Mouse (Mus musculus) monocyte, adult 5-6 weeks (primary cell): ENCODE measurements around the gene Elmo1. TPM values are rescaled to one million over a fixed set of nuclear protein-coding genes. Genes with fewer than 3 reads are reported as not detected.

ENCODE experiments used
- ATAC-seq: fragments of 153-309, 156-312 bp; replicated peaks from 2 replicates; pipeline ENCODE4 v1.8.0; 2017; ENCODE audit warnings: mild to moderate bottlenecking; ENCODE audit not compliant: low TSS enrichment, insufficient number of reproducible peaks, severe bottlenecking, poor library complexity, low FRiP score
- total RNA-seq: library from RNA; stranded (forward); fragments of 200-1000, 200-491, 200-594 nt; gene quantifications from 3 replicates; pipeline ENCODE4 v1.2.3, GENCODE M21; 2017

Gene Elmo1
- total RNA-seq, 1 experiment from 2014 or later, result 71.9 TPM

DNA sequence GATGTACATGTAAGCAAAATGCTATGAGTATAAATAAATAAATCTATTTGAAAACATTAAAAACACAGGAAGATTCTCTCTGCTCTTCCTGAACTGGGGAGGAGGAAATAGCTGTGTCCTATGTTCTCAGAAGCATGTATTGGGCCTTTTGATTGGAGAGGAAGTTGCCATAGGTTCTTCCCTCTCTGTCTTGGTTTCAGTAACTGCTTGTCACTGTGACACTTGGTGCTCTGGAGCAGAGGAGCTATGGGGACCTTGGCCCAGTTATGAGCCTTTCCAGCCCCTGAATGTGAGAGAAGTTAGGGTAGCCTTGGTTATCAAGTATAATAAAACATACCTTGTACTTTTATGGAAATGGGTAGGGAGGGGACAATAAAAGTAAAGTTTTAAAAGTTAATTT is 130.0 kb downstream of the Elmo1 start:
- ATAC-seq, result 0 out of 2 replicates have a peak, but pooled peaks have one; percentile 53

DNA sequence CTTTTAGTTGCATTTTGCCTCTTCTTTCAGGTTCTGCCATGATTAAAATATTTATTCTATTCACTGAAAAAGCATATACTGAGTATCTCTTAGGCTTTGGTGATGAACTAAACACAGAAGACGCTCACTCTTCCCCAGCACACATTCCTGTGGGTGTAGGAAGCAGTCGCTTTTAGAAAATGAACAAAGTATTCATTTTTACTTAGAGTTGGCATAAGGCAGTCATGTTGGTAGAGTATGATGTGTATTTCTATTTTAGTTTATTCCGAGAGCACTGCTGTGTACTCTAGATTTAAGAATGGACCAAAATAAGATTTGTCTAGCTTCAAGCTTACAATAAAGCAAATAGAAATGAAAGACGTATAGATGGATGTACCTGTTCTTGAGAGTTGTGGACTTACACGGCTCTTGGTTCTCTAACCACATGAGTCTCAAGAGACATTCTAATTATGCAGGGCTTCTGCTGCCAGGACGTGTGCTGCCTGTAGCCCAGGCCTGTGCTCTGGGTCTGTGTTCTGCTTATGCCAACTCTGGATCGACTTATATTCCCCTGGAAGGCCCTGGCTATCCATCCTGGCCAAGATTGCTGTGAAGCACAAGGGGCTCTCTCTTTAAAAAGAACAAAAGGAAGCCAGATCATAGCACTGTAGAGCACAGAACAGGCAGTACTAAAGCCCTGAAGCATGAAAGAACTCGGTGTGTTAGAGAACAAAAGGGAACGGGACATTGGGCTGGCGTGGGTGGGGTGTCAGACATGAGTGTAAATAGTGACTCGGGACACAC is 137.7 kb downstream of the Elmo1 start:
- ATAC-seq, result no peak

DNA sequence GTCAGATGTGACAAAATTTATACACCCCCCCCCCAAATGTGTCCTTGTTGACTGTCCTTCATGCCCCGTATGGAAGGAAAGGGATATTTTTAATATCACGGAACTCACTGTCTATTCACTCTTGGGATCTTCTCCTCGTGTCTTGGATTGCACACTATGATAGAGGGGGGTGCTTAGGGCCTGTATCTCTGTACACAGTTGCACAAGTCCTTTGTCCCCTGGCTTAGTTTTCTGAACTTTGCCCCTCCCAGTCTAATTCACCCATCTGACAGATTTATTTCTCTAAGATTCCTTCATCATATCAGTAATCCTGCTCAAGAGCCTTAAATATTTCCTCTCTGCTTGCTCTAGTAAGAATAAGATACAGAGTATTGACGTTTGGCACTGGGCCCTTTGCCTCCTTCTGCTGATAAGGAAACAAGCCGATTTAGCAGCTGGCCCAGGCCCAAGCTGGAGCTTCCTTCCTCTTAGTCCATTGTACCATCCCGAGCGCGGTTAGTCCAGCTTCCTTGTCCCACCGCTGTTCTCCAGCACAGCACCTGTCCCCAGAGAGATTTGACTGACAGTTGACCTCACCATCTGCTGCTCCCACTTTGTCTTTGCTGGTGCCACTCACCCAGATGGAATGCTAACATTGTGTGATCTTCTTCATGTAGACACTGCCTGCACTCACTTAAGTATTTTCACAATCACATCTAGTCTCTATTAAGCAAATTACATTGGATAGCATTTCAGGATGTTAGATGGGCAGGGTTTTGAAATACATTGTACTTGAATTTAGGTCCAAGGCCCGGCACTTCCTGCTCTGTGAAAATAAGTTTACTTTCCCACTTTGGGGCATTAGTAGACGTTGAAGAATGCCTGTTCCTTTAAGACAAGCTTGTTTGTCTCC is 141.7 kb downstream of the Elmo1 start:
- ATAC-seq, result no peak

- no peak for ATAC-seq
Measured at GRCm38 (mm10) chr13:20233707-20234106, 143.3 kb downstream of the Elmo1 start.

- ATAC-seq, result no peak
Measured at GRCm38 (mm10) chr13:20237615-20238014, 147.2 kb downstream of the Elmo1 start.

DNA sequence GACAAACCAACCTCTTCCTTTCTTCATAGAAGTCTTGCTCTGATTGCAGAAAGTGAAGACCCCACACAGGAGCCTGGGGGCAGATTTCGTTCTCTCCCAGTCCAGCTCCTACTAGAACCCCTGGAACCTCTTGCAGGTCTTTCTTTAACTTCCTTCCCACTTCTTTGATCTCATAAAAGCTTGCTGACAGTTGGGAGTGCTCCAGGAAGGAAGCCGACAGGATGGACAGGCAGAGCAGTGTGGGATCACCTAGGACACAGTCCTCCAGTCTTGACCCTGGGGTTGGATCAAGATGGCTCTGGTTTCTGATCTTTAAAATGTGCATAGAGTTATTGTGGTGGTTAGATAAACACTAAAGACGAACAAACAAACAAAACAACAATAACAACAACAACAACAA is 147.8 kb downstream of the Elmo1 start:
- ATAC-seq, result no peak

DNA sequence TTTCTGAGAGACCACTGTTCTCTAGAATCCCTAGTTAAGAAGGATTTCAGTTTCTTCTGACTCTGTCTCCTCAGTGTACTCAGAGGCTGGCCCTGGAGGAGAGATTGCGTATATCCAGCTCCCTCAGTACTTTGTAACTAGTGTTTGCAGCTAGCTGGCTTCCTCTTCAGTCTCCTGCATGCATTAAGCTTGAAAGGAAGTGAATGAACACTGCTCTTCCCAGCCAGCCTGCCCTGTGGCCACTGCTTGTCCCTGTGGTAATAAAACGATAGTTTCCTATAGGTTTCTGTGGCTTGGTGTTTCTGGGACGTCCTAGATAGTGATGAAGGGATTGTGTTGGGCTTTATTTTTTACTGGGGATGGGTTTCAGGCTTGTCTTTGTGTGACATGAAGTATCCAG is 148.3 kb downstream of the Elmo1 start:
- no peak for ATAC-seq

DNA sequence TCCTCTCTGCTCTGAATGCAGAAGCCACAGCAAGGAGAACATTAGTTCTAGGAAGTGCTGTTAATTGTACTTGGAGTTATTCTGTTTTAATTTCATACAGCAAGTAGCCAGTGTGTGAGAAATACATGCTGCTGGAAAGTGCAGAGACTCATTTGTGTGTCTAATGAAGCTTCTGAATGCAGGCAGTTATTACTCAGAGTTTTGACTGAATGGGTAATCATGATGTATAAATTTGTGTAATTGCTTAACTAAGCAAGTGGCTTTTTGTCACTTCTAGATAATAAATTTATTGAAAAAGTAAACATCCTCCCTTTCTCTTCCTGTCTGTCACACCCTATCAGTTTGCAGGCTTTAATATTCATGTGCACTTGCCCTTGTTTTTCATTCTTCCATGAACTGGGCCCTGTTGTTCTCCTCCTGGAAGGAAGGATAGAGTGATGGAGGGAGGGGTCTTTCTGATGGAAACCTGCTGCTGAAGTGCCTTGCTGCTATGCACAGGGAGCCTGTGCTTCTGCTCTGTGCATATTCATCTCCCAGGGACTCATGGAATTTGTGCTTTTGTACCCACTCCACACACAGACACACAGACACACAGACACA is 159.8 kb downstream of the Elmo1 start:
- no peak for ATAC-seq

- no peak for ATAC-seq
Measured at GRCm38 (mm10) chr13:20254911-20255310, 164.5 kb downstream of the Elmo1 start.

- no peak for ATAC-seq
Measured at GRCm38 (mm10) chr13:20255380-20255779, 165.0 kb downstream of the Elmo1 start.

DNA sequence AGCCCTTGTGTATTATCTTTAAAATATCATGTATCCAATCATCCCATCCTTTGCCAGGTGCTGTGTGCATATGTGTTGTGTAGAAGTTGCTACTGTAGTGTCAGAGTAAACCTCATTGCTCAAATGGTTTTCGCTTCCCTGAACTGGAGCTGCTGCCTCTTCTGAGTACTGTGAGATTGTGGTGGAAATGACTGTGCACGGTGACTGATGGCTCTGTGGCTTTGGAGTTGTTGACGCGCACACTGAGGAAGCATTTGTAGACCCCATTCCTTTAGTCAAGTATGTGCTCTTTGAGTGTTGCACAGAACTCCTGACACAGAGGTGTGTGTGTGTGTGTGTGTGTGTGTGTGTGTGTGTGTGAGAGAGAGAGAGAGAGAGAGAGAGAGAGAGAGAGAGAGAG is 166.2 kb downstream of the Elmo1 start:
- no peak for ATAC-seq

DNA sequence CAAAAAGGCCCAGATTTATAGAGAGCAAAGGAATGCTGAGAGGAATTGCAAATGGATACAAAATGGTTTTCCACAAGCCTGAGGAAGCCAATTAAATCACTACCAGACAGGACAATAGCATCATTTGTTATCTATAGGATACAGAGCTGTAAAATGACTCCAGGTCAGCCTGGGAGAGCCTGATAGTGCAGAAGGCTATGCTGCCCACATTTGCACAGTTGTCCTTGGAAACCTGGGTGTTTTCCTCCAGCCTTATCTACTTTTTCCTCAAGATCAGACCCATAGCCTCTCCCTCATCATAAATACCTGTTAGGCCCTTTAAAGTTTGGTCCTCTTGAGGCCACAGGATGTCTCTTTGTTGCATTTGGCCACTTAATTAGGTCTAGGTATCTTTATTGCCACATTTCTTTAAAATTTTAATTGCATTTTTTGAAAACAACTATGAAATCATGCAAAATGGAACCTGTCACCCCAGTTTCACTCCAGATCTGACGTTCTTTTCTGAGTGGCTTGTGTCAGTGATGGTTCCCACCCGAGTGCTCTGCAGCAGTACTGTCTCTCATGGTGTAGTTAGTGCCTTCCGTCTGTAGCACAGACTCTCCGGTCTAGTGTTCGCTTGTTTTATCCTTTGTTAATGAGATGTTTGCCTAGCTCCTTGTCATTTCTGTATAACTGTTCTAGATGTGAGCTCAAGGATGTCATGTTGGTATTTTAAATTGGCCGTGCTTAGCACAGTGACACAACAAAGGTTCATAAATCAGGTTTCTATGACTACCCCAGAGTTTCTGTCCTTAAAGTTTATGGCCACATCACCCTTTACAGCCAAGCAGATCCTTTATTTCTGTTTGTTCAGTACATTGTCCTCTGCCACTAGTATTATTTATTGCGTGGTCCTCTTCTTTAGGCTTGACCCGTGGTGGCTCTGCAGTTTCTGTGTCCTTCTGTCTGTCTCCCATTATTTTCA is 167.4 kb downstream of the Elmo1 start:
- ATAC-seq, result no peak

DNA sequence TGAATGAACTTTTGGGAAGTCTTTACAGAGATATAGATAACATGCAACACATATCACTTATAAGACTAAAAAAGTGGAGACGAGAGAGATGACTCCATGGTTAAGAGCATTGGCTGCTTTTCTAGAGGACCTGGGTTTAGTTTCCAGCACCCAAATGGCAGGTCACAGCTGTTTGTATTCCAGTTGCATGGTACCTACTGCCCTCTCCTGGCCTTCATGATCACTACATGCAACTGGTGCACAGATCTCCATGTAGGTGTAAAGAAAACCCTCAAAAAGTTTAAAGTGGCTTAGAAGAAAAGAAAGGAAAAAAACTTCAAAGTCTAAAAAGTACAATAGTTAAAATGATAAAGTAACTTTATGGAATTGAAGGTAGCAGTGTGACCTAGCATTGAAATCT is 172.8 kb downstream of the Elmo1 start:
- no peak for ATAC-seq

- no peak for ATAC-seq
Measured at GRCm38 (mm10) chr13:20270148-20270547, 179.8 kb downstream of the Elmo1 start.

DNA sequence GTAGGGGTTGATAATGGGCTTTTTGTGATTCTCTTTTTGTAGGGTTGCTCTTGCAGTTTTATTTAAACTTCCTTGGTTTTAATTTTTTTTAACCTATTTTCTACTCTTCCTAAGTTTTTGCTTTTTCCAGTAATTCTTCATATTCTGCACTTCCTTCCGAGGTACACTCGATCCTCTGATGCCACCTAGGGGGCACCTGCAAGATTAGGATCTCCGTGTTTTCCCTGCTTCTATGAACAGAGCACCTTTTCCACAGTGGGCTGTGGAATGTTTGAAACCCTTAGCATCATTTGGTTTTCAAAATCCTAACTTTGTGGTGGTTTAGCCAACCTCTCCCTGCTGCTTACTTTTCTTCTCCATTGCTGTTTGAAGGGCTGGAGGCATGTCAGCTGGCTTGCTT is 181.4 kb downstream of the Elmo1 start:
- ATAC-seq, result no peak

DNA sequence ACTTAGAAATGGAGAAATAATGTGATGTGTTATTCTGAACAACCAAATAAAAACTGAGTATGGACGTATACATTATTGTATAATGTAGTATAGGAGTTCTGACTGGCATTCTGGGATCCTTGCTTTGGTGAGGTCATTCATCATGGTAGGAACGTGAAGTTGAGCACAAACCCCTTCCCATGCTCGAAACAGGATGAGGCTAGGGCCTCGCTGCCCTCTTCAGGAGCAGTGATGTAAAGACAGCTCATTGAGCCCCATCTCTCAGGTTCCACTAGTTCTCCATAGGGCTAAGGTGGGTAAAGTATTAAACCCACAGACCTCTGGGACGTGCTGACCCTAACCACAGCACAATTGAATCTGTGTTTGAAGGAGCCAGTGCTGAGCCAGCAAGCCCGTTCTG is 182.2 kb downstream of the Elmo1 start:
- no peak for ATAC-seq

- ATAC-seq, result no peak
Measured at GRCm38 (mm10) chr13:20279889-20280288, 189.5 kb downstream of the Elmo1 start.

GRCm38 (mm10) chr13:20283891-20284290 is 193.5 kb downstream of the Elmo1 start:
- ATAC-seq, result no peak
